Mouse (Mus musculus): ENCODE data around the gene Cyp11a1. TPM values are rescaled to one million over a fixed set of nuclear protein-coding genes. Genes with fewer than 3 reads are reported as not detected.

The Cyp11a1 gene
- polyA plus RNA-seq, 1 experiment from 2014 or later: 0.10 TPM

- H3K36me3 ChIP-seq: no peaks in the 10 kb centered on the region
- no peaks in the 10 kb centered on the region for H3K4me1 ChIP-seq
- ATAC-seq: no peak
- no peaks in the 10 kb centered on the region for H3K9me3 ChIP-seq (replicated peaks)
- H3K4me2 ChIP-seq: no peak overlapping the region
- no peak overlapping the region for H3K27ac ChIP-seq
- H3K4me3 ChIP-seq: no peak overlapping the region
- 32% methylated on average over 8 of the region's 8 CpGs for WGBS (ENCODE audit: insufficient replicate concordance)
- H3K27me3 ChIP-seq (replicated peaks): peaks cover 8% of the 10 kb centered on the region; the same call in 1 of the 2 replicates
- no peak overlapping the region for H3K9ac ChIP-seq
Measured at GRCm38 (mm10) chr9:58014393-58015160, 8.4 kb downstream of the Cyp11a1 start.

- WGBS (ENCODE audit: insufficient replicate concordance): 84% methylated on average over 6 of the region's 6 CpGs
- peaks cover 15% of the 10 kb centered on the region; the same call in 1 of the 2 replicates for H3K27me3 ChIP-seq (replicated peaks)
- no peaks in the 10 kb centered on the region for H3K9me3 ChIP-seq (replicated peaks)
Measured at GRCm38 (mm10) chr9:58015856-58016255, 9.6 kb downstream of the Cyp11a1 start.

GRCm38 (mm10) chr9:58016962-58017361 is 10.8 kb downstream of the Cyp11a1 start:
- WGBS (ENCODE audit: insufficient replicate concordance): 54% methylated on average over 3 of the region's 3 CpGs
- Histone ChIP-seq H3K9me3 (replicated peaks) (no peaks in the 10 kb centered on the region), H3K4me1 (no peaks in the 10 kb centered on the region), H3K27ac (no peak overlapping the region), H3K4me2 (no peak overlapping the region), H3K36me3 (no peaks in the 10 kb centered on the region), H3K4me3 (no peak overlapping the region), H3K9ac (no peak overlapping the region), H3K27me3 (replicated peaks) (peaks cover 26% of the 10 kb centered on the region; the same call in 1 of the 2 replicates)
- ATAC-seq: no peak

More at GRCm38 (mm10) chr9:58015856-58016255, 9.6 kb downstream of the Cyp11a1 start:
- H3K27ac ChIP-seq: no peak overlapping the region
- ATAC-seq: no peak
- H3K4me3 ChIP-seq: no peak overlapping the region
- no peak overlapping the region for H3K4me2 ChIP-seq
- H3K4me1 ChIP-seq: no peaks in the 10 kb centered on the region
- H3K36me3 ChIP-seq: no peaks in the 10 kb centered on the region
- H3K9ac ChIP-seq: no peak overlapping the region

GRCm38 (mm10) chr9:58018385-58018784 is 12.2 kb downstream of the Cyp11a1 start:
- H3K36me3 ChIP-seq: no peaks in the 10 kb centered on the region
- peaks cover 19% of the 10 kb centered on the region; the same call in 1 of the 2 replicates for H3K27me3 ChIP-seq (replicated peaks)
- no peak overlapping the region for H3K9ac ChIP-seq
- WGBS (ENCODE audit: insufficient replicate concordance): 55% methylated on average over 5 of the region's 5 CpGs
- no peak for ATAC-seq
- no peak overlapping the region for H3K4me3 ChIP-seq
- no peak overlapping the region for H3K27ac ChIP-seq
- no peaks in the 10 kb centered on the region for H3K4me1 ChIP-seq
- H3K4me2 ChIP-seq: no peak overlapping the region
- no peaks in the 10 kb centered on the region for H3K9me3 ChIP-seq (replicated peaks)

- peaks cover 16% of the 10 kb centered on the region for H3K27me3 ChIP-seq (replicated peaks)
- no peak for ATAC-seq
- no peak overlapping the region for H3K27ac ChIP-seq
- H3K4me3 ChIP-seq: no peak overlapping the region
- H3K36me3 ChIP-seq: no peaks in the 10 kb centered on the region
- H3K4me2 ChIP-seq: no peak overlapping the region
- H3K4me1 ChIP-seq: no peaks in the 10 kb centered on the region
- 71% methylated on average over 9 of the region's 9 CpGs for WGBS (ENCODE audit: insufficient replicate concordance)
- H3K9me3 ChIP-seq (replicated peaks): no peaks in the 10 kb centered on the region
- H3K9ac ChIP-seq: no peak overlapping the region
Measured at GRCm38 (mm10) chr9:58025995-58026394, 19.8 kb downstream of the Cyp11a1 start.

- Histone ChIP-seq H3K4me1 (no peaks in the 10 kb centered on the region), H3K4me2 (no peak overlapping the region), H3K4me3 (no peak overlapping the region), H3K27me3 (replicated peaks) (peaks cover 12% of the 10 kb centered on the region), H3K27ac (no peak overlapping the region), H3K36me3 (no peaks in the 10 kb centered on the region), H3K9me3 (replicated peaks) (no peaks in the 10 kb centered on the region), H3K9ac (no peak overlapping the region)
- WGBS (ENCODE audit: insufficient replicate concordance): 38% methylated on average over 2 of the region's 2 CpGs
- ATAC-seq: no peak
Measured at GRCm38 (mm10) chr9:58027426-58028180, 21.4 kb downstream of the Cyp11a1 start.

- WGBS (ENCODE audit: insufficient replicate concordance): 48% methylated on average over 5 of the region's 5 CpGs
- Histone ChIP-seq H3K27me3 (replicated peaks) (peaks cover 21% of the 10 kb centered on the region), H3K4me2 (no peak overlapping the region), H3K36me3 (no peaks in the 10 kb centered on the region), H3K27ac (no peak overlapping the region), H3K9ac (no peak overlapping the region), H3K4me3 (no peak overlapping the region), H3K9me3 (replicated peaks) (no peaks in the 10 kb centered on the region), H3K4me1 (no peaks in the 10 kb centered on the region)
- ATAC-seq: no peak
Measured at GRCm38 (mm10) chr9:58028841-58029240, 22.6 kb downstream of the Cyp11a1 start.

GRCm38 (mm10) chr9:58029635-58030034 is 23.4 kb downstream of the Cyp11a1 start:
- no peaks in the 10 kb centered on the region for H3K9me3 ChIP-seq (replicated peaks)
- H3K27ac ChIP-seq: no peak overlapping the region
- no peaks in the 10 kb centered on the region for H3K36me3 ChIP-seq
- no peak overlapping the region for H3K9ac ChIP-seq
- H3K4me3 ChIP-seq: no peak overlapping the region
- H3K27me3 ChIP-seq (replicated peaks): peaks cover 21% of the 10 kb centered on the region
- WGBS (ENCODE audit: insufficient replicate concordance): 65% methylated on average over 6 of the region's 6 CpGs
- no peaks in the 10 kb centered on the region for H3K4me1 ChIP-seq
- no peak overlapping the region for H3K4me2 ChIP-seq
- ATAC-seq: no peak

- Histone ChIP-seq H3K36me3 (no peaks in the 10 kb centered on the region), H3K27me3 (replicated peaks) (peaks cover 28% of the 10 kb centered on the region), H3K9ac (no peak overlapping the region), H3K4me3 (no peak overlapping the region), H3K27ac (no peak overlapping the region), H3K9me3 (replicated peaks) (no peaks in the 10 kb centered on the region), H3K4me2 (no peak overlapping the region), H3K4me1 (no peaks in the 10 kb centered on the region)
- no peak for ATAC-seq
- 53% methylated on average over 5 of the region's 5 CpGs for WGBS (ENCODE audit: insufficient replicate concordance)
Measured at GRCm38 (mm10) chr9:58031895-58032294, 25.7 kb downstream of the Cyp11a1 start.

GRCm38 (mm10) chr9:58035519-58035918 is 29.3 kb downstream of the Cyp11a1 start:
- ATAC-seq: no peak
- 47% methylated on average over 2 of the region's 2 CpGs for WGBS (ENCODE audit: insufficient replicate concordance)
- no peak overlapping the region for H3K27ac ChIP-seq

GRCm38 (mm10) chr9:58035951-58036698 is 29.9 kb downstream of the Cyp11a1 start:
- H3K27ac ChIP-seq: no peak overlapping the region
- H3K36me3 ChIP-seq: no peaks in the 10 kb centered on the region
- H3K9me3 ChIP-seq (replicated peaks): no peaks in the 10 kb centered on the region
- peaks cover 44% of the 10 kb centered on the region for H3K27me3 ChIP-seq (replicated peaks)
- ATAC-seq: no peak
- H3K4me1 ChIP-seq: no peaks in the 10 kb centered on the region
- H3K9ac ChIP-seq: no peak overlapping the region
- H3K4me2 ChIP-seq: no peak overlapping the region
- H3K4me3 ChIP-seq: no peak overlapping the region
- 51% methylated on average over 7 of the region's 7 CpGs for WGBS (ENCODE audit: insufficient replicate concordance)

More at GRCm38 (mm10) chr9:58035519-58035918, 29.3 kb downstream of the Cyp11a1 start:
- Histone ChIP-seq H3K4me2 (no peak overlapping the region), H3K27me3 (replicated peaks) (peaks cover 51% of the 10 kb centered on the region), H3K9ac (no peak overlapping the region), H3K4me1 (no peaks in the 10 kb centered on the region), H3K9me3 (replicated peaks) (no peaks in the 10 kb centered on the region), H3K4me3 (no peak overlapping the region), H3K36me3 (no peaks in the 10 kb centered on the region)

- Histone ChIP-seq H3K27me3 (replicated peaks) (peaks cover 40% of the 10 kb centered on the region), H3K27ac (no peak overlapping the region), H3K9me3 (replicated peaks) (no peaks in the 10 kb centered on the region), H3K4me1 (no peaks in the 10 kb centered on the region), H3K4me3 (no peak overlapping the region), H3K9ac (no peak overlapping the region), H3K4me2 (no peak overlapping the region), H3K36me3 (no peaks in the 10 kb centered on the region)
- WGBS (ENCODE audit: insufficient replicate concordance): 58% methylated on average over 4 of the region's 4 CpGs
- ATAC-seq: no peak
Measured at GRCm38 (mm10) chr9:58036961-58037360, 30.8 kb downstream of the Cyp11a1 start.
